Mouse (Mus musculus) liver, postnatal 0 days (tissue): ENCODE data around the gene Fscn2. TPM values are rescaled to one million over a fixed set of nuclear protein-coding genes. Genes with fewer than 3 reads are reported as not detected.
"Not testable (repeated sequence)": the region's sequence is repeated elsewhere in the genome, so short reads cannot be mapped to it uniquely, and the experiment has no call there.

Experiments
- ATAC-seq: fragments of 200-750 bp; cut with Nextera tagmentation; 2 replicates; pipeline ENCODE4 v1.8.0; 2017; ENCODE audit warnings: mild to moderate bottlenecking, moderate library complexity
- DNase-seq: peaks from one replicate; pipeline ENCODE4 v3.0.0-alpha.2; 2016
- H3K27ac ChIP-seq: fragments of 300-500 bp; sonication (generic); 2 replicates; pipeline ENCODE4 v1.5.1; 2014; ENCODE audit warnings: antibody characterized with exemption, moderate library complexity, mild to moderate bottlenecking, low read depth
- H3K27me3 ChIP-seq: fragments of 300-500 bp; sonication (generic); 2 replicates; pipeline ENCODE4 v1.6.1; 2014; ENCODE audit warnings: low read length, control low read depth, mixed read lengths; ENCODE audit not compliant: insufficient read depth
- H3K36me3 ChIP-seq: fragments of 300-500 bp; sonication (generic); replicated peaks from 2 replicates; pipeline ENCODE4 v1.6.1; 2014; ENCODE audit warnings: mild to moderate bottlenecking, control low read depth, low read length, moderate library complexity, mixed read lengths; ENCODE audit not compliant: insufficient read depth
- H3K4me1 ChIP-seq: fragments of 300-500 bp; sonication (generic); 2 replicates; pipeline ENCODE4 v1.6.1; 2014; ENCODE audit warnings: antibody characterized with exemption, mild to moderate bottlenecking, control low read depth; ENCODE audit not compliant: insufficient read depth
- H3K4me2 ChIP-seq: fragments of 300-500 bp; sonication (generic); 2 replicates; pipeline ENCODE4 v1.6.1; 2014; ENCODE audit warnings: low read depth, mild to moderate bottlenecking, low read length, moderate library complexity, mixed read lengths
- H3K4me3 ChIP-seq: fragments of 300-500 bp; sonication (generic); 2 replicates; pipeline ENCODE4 v1.5.1; 2014; ENCODE audit warnings: low read depth, low read length
- H3K9ac ChIP-seq: fragments of 300-500 bp; sonication (generic); replicated peaks from 2 replicates; pipeline ENCODE4 v1.6.1; 2014; ENCODE audit warnings: mild to moderate bottlenecking, moderate library complexity
- H3K9me3 ChIP-seq: fragments of 300-500 bp; sonication (generic); 2 replicates; pipeline ENCODE4 v1.6.1; 2016; ENCODE audit warnings: mild to moderate bottlenecking, control low read depth, low read length, mixed read lengths
- CTCF ChIP-seq: sonication (generic); IDR thresholded peaks from 2 replicates; pipeline ENCODE4 v1.5.1; 2016; ENCODE audit warnings: antibody characterized with exemption, low read depth
- EP300 ChIP-seq: IDR thresholded peaks from 2 replicates; pipeline ENCODE4 v1.6.1; 2016; ENCODE audit warnings: antibody characterized with exemption, low read depth, mild to moderate bottlenecking
- WGBS: fragments of 180-500 bp; shearing (Covaris S2); extraction: QIAGEN DNeasy Blood & Tissue Kit; methylation state at CpG from one replicate; pipeline ENCODE4 v1.1.7; 2014; ENCODE audit not compliant: insufficient replicate concordance; 5-methylcytosine and 5-hydroxymethylcytosine counted together
- polyA plus RNA-seq: library from polyadenylated mRNA; unstranded; fragments of >200 nt; fragmentation: Nextera tagmentation; extraction: Ambion mirVana; gene quantifications from 2 replicates; pipeline ENCODE4 v1.2.1, GENCODE M21; 2015

The Fscn2 gene
- polyA plus RNA-seq, 1 experiment from 2014 or later, result not detected

GRCm38 (mm10) chr11:120344310-120344920 lies 16.9 kb upstream of the Fscn2 start:
- H3K27ac ChIP-seq, result no peak overlapping the region; the same call in 1 of the 2 replicates
- peaks cover 14% of the 10 kb centered on the region for H3K4me1 ChIP-seq
- H3K4me3 ChIP-seq, result no peak overlapping the region
- DNase-seq (peak; percentile 10), ATAC-seq (no peak)
- peaks cover 10% of the 10 kb centered on the region for H3K36me3 ChIP-seq
- H3K27me3 ChIP-seq, result no peaks in the 10 kb centered on the region
- no peak overlapping the region for H3K4me2 ChIP-seq
- TF ChIP-seq CTCF (no peak), EP300 (no peak)
- WGBS, result 70% methylated on average over 5 of the region's 5 CpGs
- H3K9ac ChIP-seq, result no peak overlapping the region
- H3K9me3 ChIP-seq, result no peaks in the 10 kb centered on the region

- Histone ChIP-seq H3K4me1 (peaks cover 17% of the 10 kb centered on the region), H3K9me3 (no peaks in the 10 kb centered on the region), H3K27ac (no peak overlapping the region), H3K9ac (no peak overlapping the region), H3K4me2 (peak overlapping the region; percentile 27; the same call in 1 of the 2 replicates), H3K36me3 (peaks cover 10% of the 10 kb centered on the region), H3K27me3 (no peaks in the 10 kb centered on the region), H3K4me3 (peak overlapping the region; percentile 2; the same call in 1 of the 2 replicates)
- ATAC-seq, result no peak
- peak; percentile 19 for DNase-seq
- WGBS, result 69% methylated on average over 1 of the region's 1 CpGs
- TF ChIP-seq EP300, result no peak
- TF ChIP-seq CTCF, result no peak
These were observed 16.2 kb upstream of the Fscn2 start for GRCm38 (mm10) chr11:120345067-120345681.

- H3K9ac ChIP-seq, H3K36me3 ChIP-seq, H3K9me3 ChIP-seq, H3K27me3 ChIP-seq, ATAC-seq, H3K27ac ChIP-seq: not testable (repeated sequence)
- 60% methylated on average over 8 of the region's 13 CpGs for WGBS
- DNase-seq, result peak; percentile 10
- Histone ChIP-seq H3K4me3 (peak overlapping the region; percentile 39), H3K4me2 (peak overlapping the region; percentile 61), H3K4me1 (peaks cover 26% of the 10 kb centered on the region)
These were observed 14.8 kb upstream of the Fscn2 start for GRCm38 (mm10) chr11:120346383-120347034.

- DNase-seq (peak; percentile 33), ATAC-seq (no peak)
- Histone ChIP-seq H3K9me3 (no peaks in the 10 kb centered on the region), H3K4me1 (peaks cover 26% of the 10 kb centered on the region), H3K4me3 (peak overlapping the region; percentile 80), H3K27ac (0 out of 2 replicates have a peak overlapping the region, but pooled peaks have one; percentile 18), H3K36me3 (peaks cover 10% of the 10 kb centered on the region), H3K27me3 (no peaks in the 10 kb centered on the region), H3K9ac (peak overlapping the region; percentile 94; the same call in 1 of the 2 replicates), H3K4me2 (peak overlapping the region; percentile 99)
- WGBS, result 2% methylated on average over 10 of the region's 10 CpGs
- TF ChIP-seq EP300 (no peak), CTCF (no peak)
These were observed 14.0 kb upstream of the Fscn2 start for GRCm38 (mm10) chr11:120347301-120347700.

GRCm38 (mm10) chr11:120347791-120348683 lies 13.3 kb upstream of the Fscn2 start, which contains the start of gene Actg1:
Gene Actg1, minus strand, starts transcription at chr11:120348542.
- no peaks in the 10 kb centered on the region for H3K9me3 ChIP-seq
- H3K9ac ChIP-seq, result peak within 1 kb of the TSS; percentile 94
- no peaks in the 10 kb centered on the region for H3K27me3 ChIP-seq
- peak within 1 kb of the TSS; percentile 99 for H3K27ac ChIP-seq
- peak within 1 kb of the TSS; percentile 99 for H3K4me2 ChIP-seq
- peak within 1 kb of the TSS; percentile 80 for H3K4me3 ChIP-seq
- peak; percentile 85 for DNase-seq
- WGBS, result 6% methylated on average over 88 of the region's 103 CpGs
- ATAC-seq, result peak; percentile 78
- H3K36me3 ChIP-seq, result peaks cover 10% of the 10 kb centered on the region
- H3K4me1 ChIP-seq, result peaks cover 32% of the 10 kb centered on the region
- no peak for TF ChIP-seq CTCF
- no peak for TF ChIP-seq EP300
